9 mouse cellular contexts compared by ENCODE assay signal in the genomic region with DNA sequence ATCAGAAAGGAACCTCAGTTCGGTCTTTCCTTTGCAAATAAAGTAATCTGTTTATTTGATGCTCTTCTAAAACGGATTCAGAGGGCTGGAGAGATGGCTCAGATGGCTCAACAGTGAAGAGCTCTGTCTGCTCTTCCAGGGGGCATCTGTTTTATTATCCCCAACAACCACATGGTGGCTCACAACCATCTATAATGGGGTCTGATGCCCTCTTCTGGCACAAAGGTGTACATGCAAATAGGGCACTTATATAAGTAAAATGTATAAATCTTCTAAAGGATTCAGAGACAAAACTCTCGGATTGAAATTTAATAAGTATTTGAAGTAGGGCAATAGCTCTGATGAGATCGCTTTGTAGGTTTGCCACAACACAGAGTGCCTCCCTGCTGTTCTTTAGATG. TPM values are rescaled to one million over a fixed set of nuclear protein-coding genes. Genes with fewer than 3 reads are reported as not detected.
DNase-seq lines count a peak whose midpoint lies in the region; ATAC-seq lines count a peak whose summit lies in the region.
"Had no signal": no experiment of that assay in that cellular context is flagged by ENCODE, and none has a peak within 500 bp of the region (broad histone marks: within the 10 kb centered on the region; RNA-seq: fewer than 3 reads in every experiment).

No protein-coding gene starts in this region.

- H3K9me3 ChIP-seq in heart, embryonic 11.5 days (replicated peaks; ENCODE audit: control insufficient read depth, low read length) = peaks cover 4% of the 10 kb centered on the region; the same call in 1 of the 2 replicates
- H3K9me3 ChIP-seq: embryonic facial prominence, embryonic 15.5 days had no signal

- DNase-seq in layer of hippocampus, adult 11-12 months (ENCODE audit: low spot score) = peak; percentile 44
- no peak for DNase-seq in layer of hippocampus, postnatal 25 days (ENCODE audit: extremely low spot score in 1 of 2, low spot score in 1 of 2)
- DNase-seq in NIH3T3 (ENCODE audit: low read depth) = peak; percentile 70
- peak; percentile 33 for DNase-seq in lung, postnatal 14 days
- DNase-seq in ovary, postnatal 10 days (ENCODE audit: low spot score) = no peak
- no peak for DNase-seq in left cerebral cortex, postnatal 10 days (ENCODE audit: extremely low spot score in 1 of 2, low spot score in 2 of 2)

- no peak overlapping the region for H3K27ac ChIP-seq in heart, embryonic 11.5 days (ENCODE audit: low read depth, low read length)
- H3K27ac ChIP-seq: embryonic facial prominence, embryonic 15.5 days had no signal

- intact Hi-C loops in left cerebral cortex, postnatal 10 days (cut with DNase I) = loop anchor here (5.0 kb wide), 1 partner anchor 36 kb away; no protein-coding TSS in a partner anchor

- no peak overlapping the region for H3K4me2 ChIP-seq in heart, embryonic 11.5 days
- H3K4me2 ChIP-seq: embryonic facial prominence, embryonic 15.5 days had no signal

- peaks cover 12% of the 10 kb centered on the region; the same call in 1 of the 2 replicates for H3K36me3 ChIP-seq in heart, embryonic 11.5 days (ENCODE audit: control insufficient read depth, insufficient read depth, low read length)

- H3K9ac ChIP-seq in heart, embryonic 11.5 days (ENCODE audit: low read depth, low read length) = no peak overlapping the region
- H3K9ac ChIP-seq: embryonic facial prominence, embryonic 15.5 days had no signal

- no peak overlapping the region for H3K4me3 ChIP-seq in heart, embryonic 11.5 days (ENCODE audit: low read depth, low read length)
- H3K4me3 ChIP-seq: embryonic facial prominence, embryonic 15.5 days had no signal

- peaks cover 4% of the 10 kb centered on the region; the same call in 1 of the 2 replicates for H3K4me1 ChIP-seq in heart, embryonic 11.5 days (ENCODE audit: control insufficient read depth, insufficient read depth, low read length)

- 68% methylated on average over 4 of the region's 4 CpGs for WGBS in heart, embryonic 11.5 days (ENCODE audit: insufficient replicate concordance)

- ATAC-seq in CD4-positive, CD25-positive, alpha-beta regulatory T cell, adult 4 months = peak; percentile 48
- no peak for ATAC-seq in heart, embryonic 11.5 days (replicated peaks; ENCODE audit: insufficient number of reproducible peaks, low FRiP score, low TSS enrichment)

- no peaks in the 10 kb centered on the region for H3K27me3 ChIP-seq in heart, embryonic 11.5 days (ENCODE audit: control insufficient read depth, insufficient read depth, low read length)
- H3K27me3 ChIP-seq: embryonic facial prominence, embryonic 15.5 days had no signal

RNA-seq across cellular contexts. Expression of a gene that starts 2.2 kb away (rescaled TPM):
- total RNA-seq in layer of hippocampus, postnatal 25 days (2021) = 1 to 10 TPM; 6.4 to 9.2 TPM
- under 1 TPM; 0.36 to 0.72 TPM for polyA plus RNA-seq in CD4-positive, CD25-positive, alpha-beta regulatory T cell, adult 4 months (2017; shearing (Covaris generic))
- polyA plus RNA-seq in heart, embryonic 11.5 days (2014; fragmentation: Nextera tagmentation; extraction: Ambion mirVana) = 0.49 and 0.51 TPM in 2 replicates
- total RNA-seq in left cerebral cortex, postnatal 10 days (2021) = 1 to 10 TPM; 7.1 to 7.8 TPM

RNA-seq across cellular contexts. Expression of a gene that starts 11.5 kb away (rescaled TPM):
- total RNA-seq in layer of hippocampus, postnatal 25 days (2021) = 1 to 10 TPM; 3.6 to 3.7 TPM
- polyA plus RNA-seq in CD4-positive, CD25-positive, alpha-beta regulatory T cell, adult 4 months (2017; shearing (Covaris generic)) = under 1 TPM in 1 of 2 experiments, not detected in 1; 0.12 TPM
- polyA plus RNA-seq in heart, embryonic 11.5 days (2014; fragmentation: Nextera tagmentation; extraction: Ambion mirVana) = 0.08 and 0.20 TPM in 2 replicates
- 1 to 10 TPM; 1.4 TPM for total RNA-seq in left cerebral cortex, postnatal 10 days (2021)

RNA-seq across cellular contexts. Expression of a gene that starts 13.0 kb away (rescaled TPM):
- total RNA-seq in layer of hippocampus, postnatal 25 days (2021) = 100 to 1,000 TPM; 163 to 173 TPM
- polyA plus RNA-seq in CD4-positive, CD25-positive, alpha-beta regulatory T cell, adult 4 months (2017; shearing (Covaris generic)) = 10 to 100 TPM; 69.6 to 75.8 TPM
- polyA plus RNA-seq in heart, embryonic 11.5 days (2014; fragmentation: Nextera tagmentation; extraction: Ambion mirVana) = 49.5 and 51.3 TPM in 2 replicates
- 100 to 1,000 TPM in 1 of 2 experiments, 10 to 100 TPM in 1; 93.9 to 107 TPM for total RNA-seq in left cerebral cortex, postnatal 10 days (2021)

RNA-seq across cellular contexts. Expression of a gene that starts 13.0 kb away (rescaled TPM):
- 10 to 100 TPM; 45.7 to 47.3 TPM for total RNA-seq in layer of hippocampus, postnatal 25 days (2021)
- polyA plus RNA-seq in CD4-positive, CD25-positive, alpha-beta regulatory T cell, adult 4 months (2017; shearing (Covaris generic)) = 10 to 100 TPM; 31.7 to 40.3 TPM
- 24.8 and 30.9 TPM in 2 replicates for polyA plus RNA-seq in heart, embryonic 11.5 days (2014; fragmentation: Nextera tagmentation; extraction: Ambion mirVana)
- total RNA-seq in left cerebral cortex, postnatal 10 days (2021) = 10 to 100 TPM; 38.5 to 41.0 TPM

RNA-seq across cellular contexts. Expression of a gene that starts 29.5 kb away (rescaled TPM):
- total RNA-seq in layer of hippocampus, postnatal 25 days (2021) = 10 to 100 TPM; 34.6 to 35.4 TPM
- polyA plus RNA-seq in CD4-positive, CD25-positive, alpha-beta regulatory T cell, adult 4 months (2017; shearing (Covaris generic)) = 10 to 100 TPM; 36.8 to 43.8 TPM
- polyA plus RNA-seq in heart, embryonic 11.5 days (2014; fragmentation: Nextera tagmentation; extraction: Ambion mirVana) = 40.4 and 45.4 TPM in 2 replicates
- total RNA-seq in left cerebral cortex, postnatal 10 days (2021) = 10 to 100 TPM; 34.6 to 37.8 TPM

Comparison
In these comparisons a context has a peak if more than half of its experiments do, and no peak if none do; other contexts are left out.
1. DNase-seq: peak in layer of hippocampus, adult 11-12 months (single experiment), NIH3T3 (single experiment) and lung, postnatal 14 days (single experiment); none in layer of hippocampus, postnatal 25 days (0 of 2), ovary, postnatal 10 days (single experiment) and left cerebral cortex, postnatal 10 days (0 of 2).